Mouse (Mus musculus) kidney, embryonic 14.5 days (tissue): Measurements from ENCODE around the gene Wdr72. TPM values are rescaled to one million over a fixed set of nuclear protein-coding genes. Genes with fewer than 3 reads are reported as not detected.

Experiments used
- ATAC-seq: fragments of 200-750 bp; cut with Nextera tagmentation; 2 replicates; pipeline ENCODE4 v1.8.0; 2017; ENCODE audit warnings: moderate number of reproducible peaks, mild to moderate bottlenecking, moderate TSS enrichment, moderate library complexity; ENCODE audit not compliant: low FRiP score, low TSS enrichment
- H3K27ac ChIP-seq: fragments of 300-500 bp; sonication (generic); 2 replicates; pipeline ENCODE4 v1.5.1; 2014; ENCODE audit warnings: low read depth, mild to moderate bottlenecking, low read length, moderate library complexity, mixed read lengths
- H3K27me3 ChIP-seq: fragments of 300-500 bp; sonication (generic); 2 replicates; pipeline ENCODE4 v1.6.1; 2014; ENCODE audit warnings: mild to moderate bottlenecking, low read length; ENCODE audit not compliant: control insufficient read depth, insufficient read depth
- H3K36me3 ChIP-seq: fragments of 300-500 bp; sonication (generic); 2 replicates; pipeline ENCODE4 v1.6.1; 2014; ENCODE audit warnings: low read length, mixed read lengths; ENCODE audit not compliant: control insufficient read depth, insufficient read depth
- H3K4me1 ChIP-seq: fragments of 300-500 bp; sonication (generic); 2 replicates; pipeline ENCODE4 v1.6.1; 2014; ENCODE audit warnings: low read length, mixed read lengths; ENCODE audit not compliant: control insufficient read depth, insufficient read depth
- H3K4me2 ChIP-seq: fragments of 300-500 bp; sonication (generic); replicated peaks from 2 replicates; pipeline ENCODE4 v1.6.1; 2014; ENCODE audit warnings: low read depth, mild to moderate bottlenecking, low read length
- H3K4me3 ChIP-seq: fragments of 300-500 bp; sonication (generic); 2 replicates; pipeline ENCODE4 v1.5.1; 2014; ENCODE audit warnings: mild to moderate bottlenecking, low read length
- H3K9ac ChIP-seq: fragments of 300-500 bp; sonication (generic); 2 replicates; pipeline ENCODE4 v1.6.1; 2014; ENCODE audit warnings: low read depth, mild to moderate bottlenecking, low read length, moderate library complexity
- H3K9me3 ChIP-seq: fragments of 300-500 bp; sonication (generic); 2 replicates; pipeline ENCODE4 v1.6.1; 2016; ENCODE audit warnings: low read length; ENCODE audit not compliant: control insufficient read depth
- WGBS: fragments of 180-500 bp; shearing (Covaris S2); extraction: QIAGEN DNeasy Blood & Tissue Kit; methylation state at CpG from one replicate; pipeline ENCODE4 v1.1.7; 2014; 5-methylcytosine and 5-hydroxymethylcytosine counted together
- polyA plus RNA-seq: library from polyadenylated mRNA; unstranded; fragments of >200 nt; fragmentation: Nextera tagmentation; extraction: Ambion mirVana; gene quantifications from 2 replicates; pipeline ENCODE4 v1.2.1, GENCODE M21; 2014

Gene Wdr72
- polyA plus RNA-seq, 1 experiment from 2014 or later, result 0.74 TPM

DNA sequence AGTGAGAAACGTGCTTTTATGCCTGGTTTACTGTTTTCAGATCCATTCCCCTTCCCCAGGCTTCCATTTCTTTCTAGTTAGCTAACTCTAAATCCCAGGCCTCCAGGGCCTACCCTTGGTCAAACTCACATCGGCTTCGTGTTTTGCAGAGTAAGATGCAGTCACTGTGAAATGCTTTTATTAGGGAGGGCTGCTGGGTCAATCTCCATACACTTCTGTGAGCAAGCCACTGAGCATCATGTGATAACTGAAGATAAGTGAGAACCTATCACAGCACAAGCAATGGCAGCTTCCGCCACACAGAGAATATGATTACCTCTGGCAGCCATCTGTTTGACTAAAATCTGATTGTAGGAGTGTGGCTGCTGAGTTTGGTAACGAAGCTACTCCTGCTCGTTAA lies 59.7 kb downstream of the Wdr72 start:
- Histone ChIP-seq H3K4me2 (no peak overlapping the region), H3K9me3 (no peaks in the 10 kb centered on the region), H3K4me1 (no peaks in the 10 kb centered on the region), H3K4me3 (no peak overlapping the region), H3K9ac (no peak overlapping the region), H3K27me3 (no peaks in the 10 kb centered on the region), H3K27ac (no peak overlapping the region), H3K36me3 (no peaks in the 10 kb centered on the region)
- no peak for ATAC-seq
- 76% methylated on average over 6 of the region's 6 CpGs for WGBS

DNA sequence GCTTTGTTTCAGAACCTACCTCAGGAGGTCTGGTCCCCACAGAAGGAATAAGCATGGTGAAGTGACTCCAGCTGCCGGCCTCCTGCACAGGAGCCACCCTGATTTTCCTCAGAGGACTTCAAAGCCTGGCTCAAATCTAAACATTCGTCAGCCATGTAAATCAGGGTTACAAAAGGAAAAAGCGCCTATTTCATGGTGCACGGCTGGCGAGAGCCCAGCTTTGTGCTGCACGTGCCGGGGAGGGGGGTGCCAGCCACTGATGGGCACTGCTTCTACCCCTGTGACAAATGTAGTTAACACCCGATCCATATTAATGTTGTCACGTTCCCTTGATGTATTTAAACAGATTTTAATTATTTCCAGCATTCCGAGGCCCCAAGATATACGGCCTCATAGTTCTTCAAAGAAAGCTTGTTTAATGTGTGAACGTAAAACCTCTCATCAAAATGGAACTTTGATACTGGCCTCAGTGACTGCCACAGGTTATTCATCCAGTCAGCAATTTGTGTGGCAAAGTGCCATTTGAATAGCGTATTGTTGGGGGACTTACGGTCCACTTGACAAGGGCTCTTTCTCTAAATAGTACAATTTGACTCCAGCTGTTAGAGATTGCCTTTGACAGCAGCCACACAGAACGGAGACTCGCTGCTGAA lies 76.7 kb downstream of the Wdr72 start:
- no peaks in the 10 kb centered on the region for H3K9me3 ChIP-seq
- no peak for ATAC-seq
- no peak overlapping the region for H3K27ac ChIP-seq
- H3K4me3 ChIP-seq, result no peak overlapping the region
- no peak overlapping the region for H3K9ac ChIP-seq
- 23% methylated on average over 16 of the region's 16 CpGs for WGBS
- no peaks in the 10 kb centered on the region; the same call in 1 of the 2 replicates for H3K4me1 ChIP-seq
- no peaks in the 10 kb centered on the region for H3K36me3 ChIP-seq
- no peaks in the 10 kb centered on the region for H3K27me3 ChIP-seq
- no peak overlapping the region for H3K4me2 ChIP-seq

GRCm38 (mm10) chr9:74187401-74188029 lies 77.4 kb downstream of the Wdr72 start:
- Histone ChIP-seq H3K27me3 (no peaks in the 10 kb centered on the region), H3K4me2 (no peak overlapping the region)
- 70% methylated on average over 8 of the region's 8 CpGs for WGBS

DNA sequence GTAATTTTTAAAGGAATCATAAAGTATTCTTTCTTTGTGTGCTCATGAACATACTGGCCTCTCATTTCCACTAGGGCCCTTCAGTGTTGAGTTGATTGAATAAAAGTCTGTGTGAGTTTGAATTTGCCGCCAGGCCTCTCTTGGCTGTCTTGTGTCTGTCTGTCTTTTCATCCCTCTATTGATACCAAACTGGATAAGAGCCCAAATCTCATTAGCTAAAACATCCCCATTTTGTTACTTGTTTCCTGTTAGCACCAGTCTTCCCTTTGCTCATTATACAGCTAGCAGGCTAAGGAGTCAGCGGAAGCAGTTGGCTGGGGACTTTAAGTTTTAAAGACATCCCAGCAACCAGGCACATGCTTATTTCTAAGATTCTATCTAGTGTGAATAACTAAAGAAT lies 84.7 kb downstream of the Wdr72 start:
- ATAC-seq, result no peak
- no peak overlapping the region for H3K4me2 ChIP-seq
- H3K4me3 ChIP-seq, result no peak overlapping the region
- H3K36me3 ChIP-seq, result no peaks in the 10 kb centered on the region
- no peaks in the 10 kb centered on the region for H3K27me3 ChIP-seq
- no peaks in the 10 kb centered on the region for H3K4me1 ChIP-seq
- no peak overlapping the region for H3K27ac ChIP-seq
- 97% methylated on average over 2 of the region's 2 CpGs for WGBS
- no peak overlapping the region for H3K9ac ChIP-seq
- H3K9me3 ChIP-seq, result no peaks in the 10 kb centered on the region

More at GRCm38 (mm10) chr9:74187401-74188029, 77.4 kb downstream of the Wdr72 start:
- Histone ChIP-seq H3K4me1 (no peaks in the 10 kb centered on the region; the same call in 1 of the 2 replicates), H3K4me3 (no peak overlapping the region), H3K36me3 (no peaks in the 10 kb centered on the region), H3K27ac (no peak overlapping the region), H3K9ac (no peak overlapping the region), H3K9me3 (no peaks in the 10 kb centered on the region)
- no peak for ATAC-seq

DNA sequence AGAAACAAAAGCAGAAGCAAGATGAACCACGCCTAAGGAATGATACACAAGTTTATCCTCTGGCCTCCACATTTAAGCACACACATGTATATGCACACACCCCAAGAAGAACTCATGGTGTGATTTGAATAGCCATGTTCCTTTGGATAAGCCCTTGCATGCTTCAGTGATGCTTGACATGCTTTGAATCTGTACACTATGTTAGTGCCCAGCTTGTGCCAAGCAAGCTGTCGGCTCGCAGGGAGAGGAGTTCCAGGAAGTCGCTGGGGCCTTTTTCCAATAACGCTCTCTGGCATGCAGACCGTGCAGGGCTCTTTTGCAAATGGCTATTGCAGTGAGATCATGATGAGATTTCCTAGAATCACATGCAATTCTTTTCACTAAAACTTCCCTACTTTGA lies 118.1 kb downstream of the Wdr72 start:
- no peaks in the 10 kb centered on the region for H3K36me3 ChIP-seq
- H3K9me3 ChIP-seq, result no peaks in the 10 kb centered on the region
- no peaks in the 10 kb centered on the region for H3K27me3 ChIP-seq
- no peak for ATAC-seq
- WGBS, result 81% methylated on average over 6 of the region's 6 CpGs
- no peak overlapping the region for H3K4me3 ChIP-seq
- no peak overlapping the region for H3K9ac ChIP-seq
- H3K4me1 ChIP-seq, result no peaks in the 10 kb centered on the region
- H3K27ac ChIP-seq, result no peak overlapping the region
- H3K4me2 ChIP-seq, result no peak overlapping the region

DNA sequence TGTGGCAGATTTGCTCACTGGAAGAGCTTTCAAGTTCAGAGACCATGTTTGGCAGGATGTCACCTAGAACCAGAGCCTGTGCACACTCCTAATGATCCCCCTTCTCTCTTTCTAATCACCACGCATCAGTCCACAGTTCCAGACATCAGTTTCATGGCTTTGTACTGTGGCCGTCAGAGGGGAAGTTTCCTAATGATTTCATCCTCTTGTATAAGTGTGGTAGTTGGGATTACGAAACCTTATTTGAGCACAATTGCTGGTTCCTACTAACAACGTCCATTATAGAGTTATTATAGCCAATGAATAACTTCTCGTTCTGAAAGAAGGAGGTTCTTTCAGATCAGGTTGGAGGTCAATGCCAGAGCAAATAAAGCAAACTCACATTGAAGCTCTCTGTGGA lies 131.1 kb downstream of the Wdr72 start:
- no peak overlapping the region for H3K9ac ChIP-seq
- no peak overlapping the region for H3K4me3 ChIP-seq
- no peaks in the 10 kb centered on the region for H3K27me3 ChIP-seq
- no peak overlapping the region for H3K27ac ChIP-seq
- ATAC-seq, result no peak
- 75% methylated on average over 5 of the region's 5 CpGs for WGBS
- H3K4me1 ChIP-seq, result no peaks in the 10 kb centered on the region
- H3K4me2 ChIP-seq, result no peak overlapping the region
- no peaks in the 10 kb centered on the region for H3K9me3 ChIP-seq
- H3K36me3 ChIP-seq, result no peaks in the 10 kb centered on the region

DNA sequence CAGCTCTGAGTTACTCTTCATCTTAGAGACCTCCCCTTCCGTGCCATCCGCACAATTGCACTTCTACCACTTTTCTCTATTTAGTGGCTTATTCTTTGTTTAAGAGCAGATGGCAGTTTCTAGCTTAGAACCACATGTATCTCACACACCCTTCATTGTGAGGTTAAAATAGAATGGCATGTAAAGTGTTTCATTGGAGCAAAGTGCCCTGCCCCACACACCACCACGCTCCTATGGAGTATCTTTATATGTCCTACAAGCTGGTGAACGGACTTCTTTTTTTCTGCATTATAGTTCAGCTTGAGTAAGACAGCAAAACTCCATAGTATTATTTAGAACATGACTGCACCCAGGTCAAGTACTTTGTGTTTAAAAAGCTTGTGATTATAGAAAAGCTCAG lies 137.9 kb downstream of the Wdr72 start:
- H3K27me3 ChIP-seq, result no peaks in the 10 kb centered on the region
- ATAC-seq, result no peak
- H3K27ac ChIP-seq, result no peak overlapping the region
- H3K4me3 ChIP-seq, result no peak overlapping the region
- no peak overlapping the region for H3K4me2 ChIP-seq
- no peaks in the 10 kb centered on the region for H3K36me3 ChIP-seq
- H3K9me3 ChIP-seq, result no peaks in the 10 kb centered on the region
- no peaks in the 10 kb centered on the region for H3K4me1 ChIP-seq
- H3K9ac ChIP-seq, result no peak overlapping the region
- 89% methylated on average over 4 of the region's 4 CpGs for WGBS

GRCm38 (mm10) chr9:74249486-74249885 lies 139.3 kb downstream of the Wdr72 start:
- Histone ChIP-seq H3K4me3 (no peak overlapping the region), H3K9me3 (no peaks in the 10 kb centered on the region), H3K4me1 (no peaks in the 10 kb centered on the region), H3K27ac (no peak overlapping the region), H3K27me3 (no peaks in the 10 kb centered on the region), H3K9ac (no peak overlapping the region), H3K4me2 (no peak overlapping the region), H3K36me3 (no peaks in the 10 kb centered on the region)
- WGBS, result 28% methylated on average over 1 of the region's 1 CpGs
- no peak for ATAC-seq

GRCm38 (mm10) chr9:74250522-74250921 lies 140.4 kb downstream of the Wdr72 start:
- no peaks in the 10 kb centered on the region for H3K36me3 ChIP-seq
- no peak overlapping the region for H3K27ac ChIP-seq
- 42% methylated on average over 1 of the region's 1 CpGs for WGBS
- no peaks in the 10 kb centered on the region for H3K9me3 ChIP-seq
- no peak overlapping the region for H3K9ac ChIP-seq
- no peak for ATAC-seq
- no peaks in the 10 kb centered on the region for H3K27me3 ChIP-seq
- H3K4me2 ChIP-seq, result no peak overlapping the region
- H3K4me3 ChIP-seq, result no peak overlapping the region
- H3K4me1 ChIP-seq, result no peaks in the 10 kb centered on the region
